Mouse (Mus musculus) myocyte (in vitro differentiated cells): Measurements from ENCODE around the gene Ctf1. TPM values are rescaled to one million over a fixed set of nuclear protein-coding genes. Genes with fewer than 3 reads are reported as not detected.

Experiments
- H3K27me3 ChIP-seq: one replicate; pipeline ENCODE4 v1.6.1; 2011; ENCODE audit not compliant: control insufficient read depth, insufficient read depth, insufficient read length
- H3K36me3 ChIP-seq: one replicate; pipeline ENCODE4 v1.6.1; 2011; ENCODE audit not compliant: control insufficient read depth, insufficient read depth
- H3K4me2 ChIP-seq: one replicate; pipeline ENCODE4 v1.6.1; 2011; ENCODE audit warnings: low read depth, control low read depth
- H3K4me3 ChIP-seq: one replicate; pipeline ENCODE4 v1.5.1; 2011; ENCODE audit warnings: mild to moderate bottlenecking, control low read depth, moderate library complexity
- H3K79me2 ChIP-seq: one replicate; pipeline ENCODE4 v1.6.1; 2011; ENCODE audit not compliant: control insufficient read depth, insufficient read depth
- H3ac ChIP-seq: one replicate; pipeline ENCODE4 v1.6.1; 2011; ENCODE audit not compliant: control insufficient read depth, insufficient read length
- CEBPB ChIP-seq: IDR thresholded peaks from 2 replicates; pipeline ENCODE4 v1.6.1; 2011; ENCODE audit warnings: mild to moderate bottlenecking, moderate library complexity; ENCODE audit not compliant: poor library complexity, insufficient read depth, severe bottlenecking
- E2F4 ChIP-seq: IDR thresholded peaks from one replicate; pipeline ENCODE4 v1.6.1; 2011; ENCODE audit warnings: mild to moderate bottlenecking, control low read depth, moderate library complexity; ENCODE audit not compliant: insufficient read depth
- MAX ChIP-seq: IDR thresholded peaks from one replicate; pipeline ENCODE4 v1.6.1; 2011; ENCODE audit warnings: low read depth, mild to moderate bottlenecking, control low read depth
- MYOD1 ChIP-seq, 3 experiments: IDR thresholded peaks; one replicate each; pipeline ENCODE4 v1.6.1; 2011; ENCODE audit warnings: control low read depth in 2 of 3, low read depth in 2 of 3, mild to moderate bottlenecking in 2 of 3, moderate library complexity in 1 of 3; ENCODE audit not compliant: insufficient read length in 2 of 3, control insufficient read depth in 1 of 3
- MYOG ChIP-seq, 3 experiments: IDR thresholded peaks; one replicate each; pipeline ENCODE4 v1.6.1; 2011; ENCODE audit warnings: control low read depth in 2 of 3, low read depth in 2 of 3, mild to moderate bottlenecking in 2 of 3; ENCODE audit not compliant: insufficient read length in 2 of 3, control insufficient read depth in 1 of 3, insufficient read depth in 1 of 3
- POLR2A ChIP-seq: IDR thresholded peaks from one replicate; pipeline ENCODE4 v1.6.1; 2011; ENCODE audit warnings: low read depth, mild to moderate bottlenecking, control low read depth, moderate library complexity; ENCODE audit not compliant: insufficient read length
- POLR2AphosphoS2 ChIP-seq: IDR thresholded peaks from one replicate; pipeline ENCODE4 v1.6.1; 2011; ENCODE audit warnings: low read depth, control low read depth; ENCODE audit not compliant: insufficient read length
- REST ChIP-seq: IDR thresholded peaks from one replicate; pipeline ENCODE4 v1.6.1; 2011; ENCODE audit warnings: mild to moderate bottlenecking, control low read depth, moderate library complexity; ENCODE audit not compliant: insufficient read depth, insufficient read length
- SRF ChIP-seq: IDR thresholded peaks from one replicate; pipeline ENCODE4 v1.6.1; 2011; ENCODE audit warnings: low read depth; ENCODE audit not compliant: control insufficient read depth, insufficient read length
- TCF12 ChIP-seq: IDR thresholded peaks from one replicate; pipeline ENCODE4 v1.6.1; 2011; ENCODE audit warnings: mild to moderate bottlenecking, control low read depth; ENCODE audit not compliant: poor library complexity, insufficient read depth, severe bottlenecking
- TCF3 ChIP-seq: IDR thresholded peaks from one replicate; pipeline ENCODE4 v1.6.1; 2011; ENCODE audit warnings: low read depth, control low read depth; ENCODE audit not compliant: insufficient read length
- USF1 ChIP-seq: IDR thresholded peaks from one replicate; pipeline ENCODE4 v1.6.1; 2011; ENCODE audit warnings: low read depth, mild to moderate bottlenecking, control low read depth, moderate library complexity
- polyA plus RNA-seq: library from polyadenylated mRNA; unstranded; fragments of >200 nt; fragmentation: generic; extraction: Trizol; gene quantifications from one replicate; pipeline ENCODE4 v1.2.1, GENCODE M21; 2012; ENCODE audit warnings: missing spikeins

Ctf1 gene
- polyA plus RNA-seq, 1 experiment, result 8.9 TPM

DNA sequence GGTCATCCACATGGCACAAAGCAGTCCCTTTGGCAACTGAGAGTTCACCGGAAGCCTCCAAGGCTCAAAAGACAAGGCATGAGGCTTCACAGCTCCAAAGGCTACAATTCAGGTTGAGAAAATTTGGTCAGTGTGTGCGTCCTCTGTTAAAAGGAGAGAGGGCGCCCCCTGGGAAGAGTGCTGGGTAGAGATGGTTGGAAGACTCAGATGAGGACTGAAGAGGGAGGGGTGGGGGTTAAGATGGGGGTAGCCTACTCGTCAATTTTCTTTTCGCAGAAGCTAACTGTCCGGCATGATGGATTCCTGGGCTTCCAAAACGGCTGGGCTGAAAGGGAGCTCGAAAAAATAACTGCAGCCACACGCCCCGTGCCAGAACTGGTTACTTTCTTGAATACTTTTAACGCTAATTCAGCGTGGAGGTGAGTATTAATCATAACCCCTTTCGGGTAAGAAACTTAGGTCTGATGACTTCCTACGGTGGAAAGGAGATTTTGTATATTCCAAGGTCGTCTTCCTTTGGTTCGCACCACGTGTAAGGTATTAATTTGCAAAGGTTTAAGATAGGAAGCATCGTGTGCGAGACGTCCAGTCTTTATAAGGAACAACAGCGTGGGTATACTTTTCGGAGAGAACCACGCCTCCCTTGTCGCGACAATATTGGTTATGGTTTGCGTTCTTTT lies 32.0 kb downstream of the Ctf1 start, which contains the start of gene Fbxl19:
Fbxl19 (plus strand) TSS at position 178 of the 680 bp plus-strand sequence.
- peaks cover 5% of the 10 kb centered on the region for H3K36me3 ChIP-seq
- no peaks in the 10 kb centered on the region for H3K27me3 ChIP-seq
- peak within 1 kb of the TSS; percentile 21 for H3ac ChIP-seq
- TF ChIP-seq POLR2AphosphoS2, result no peak
- no peak for TF ChIP-seq E2F4
- no peak for TF ChIP-seq MAX
- TF ChIP-seq MYOG (IDR thresholded peaks at IDR 0.05; ENCODE audit: control insufficient read depth in 1 of 3, insufficient read depth in 1 of 3, insufficient read length in 2 of 3, low read depth in 2 of 3), result no peak
- TF ChIP-seq CEBPB, result no peak
- no peak for TF ChIP-seq TCF3
- TF ChIP-seq REST, result no peak
- no peak for TF ChIP-seq USF1
- TF ChIP-seq MYOD1 (IDR thresholded peaks at IDR 0.05; ENCODE audit: control insufficient read depth in 1 of 3, insufficient read length in 2 of 3, low read depth in 2 of 3), result no peak
- no peak for TF ChIP-seq TCF12
- no peak for TF ChIP-seq POLR2A
- no peak for TF ChIP-seq SRF
- no peaks in the 10 kb centered on the region for H3K79me2 ChIP-seq
- H3K4me3 ChIP-seq, result peak within 1 kb of the TSS; percentile 47
- peak within 1 kb of the TSS; percentile 99 for H3K4me2 ChIP-seq

DNA sequence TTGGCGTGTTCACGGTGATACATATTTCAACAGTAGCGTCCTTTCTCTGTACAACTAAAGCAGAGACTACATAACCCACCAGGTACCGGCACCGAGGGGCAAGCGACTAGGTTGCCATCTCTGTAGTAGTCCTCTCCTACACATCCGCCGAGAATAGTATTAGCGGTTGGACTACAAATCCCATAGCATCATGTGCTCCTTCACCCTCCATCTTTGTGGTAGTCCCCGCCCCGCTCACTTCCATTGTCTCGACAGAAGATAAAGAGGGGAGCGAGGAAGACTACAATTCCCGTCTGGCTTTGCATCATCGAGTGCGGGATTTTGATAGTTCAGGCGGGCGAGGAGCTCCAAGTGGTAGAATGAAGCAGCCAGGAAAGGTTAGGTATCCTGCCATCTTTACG lies 32.7 kb downstream of the Ctf1 start:
- Histone ChIP-seq H3K79me2 (no peaks in the 10 kb centered on the region), H3K36me3 (peaks cover 5% of the 10 kb centered on the region), H3ac (peak overlapping the region; percentile 21), H3K4me3 (peak overlapping the region; percentile 47), H3K27me3 (no peaks in the 10 kb centered on the region), H3K4me2 (peak overlapping the region; percentile 99)
- TF ChIP-seq POLR2AphosphoS2, result no peak
- no peak for TF ChIP-seq E2F4
- peak; percentile 61 for TF ChIP-seq USF1
- no peak for TF ChIP-seq TCF3
- no peak for TF ChIP-seq REST
- TF ChIP-seq POLR2A, result peak; percentile 46

DNA sequence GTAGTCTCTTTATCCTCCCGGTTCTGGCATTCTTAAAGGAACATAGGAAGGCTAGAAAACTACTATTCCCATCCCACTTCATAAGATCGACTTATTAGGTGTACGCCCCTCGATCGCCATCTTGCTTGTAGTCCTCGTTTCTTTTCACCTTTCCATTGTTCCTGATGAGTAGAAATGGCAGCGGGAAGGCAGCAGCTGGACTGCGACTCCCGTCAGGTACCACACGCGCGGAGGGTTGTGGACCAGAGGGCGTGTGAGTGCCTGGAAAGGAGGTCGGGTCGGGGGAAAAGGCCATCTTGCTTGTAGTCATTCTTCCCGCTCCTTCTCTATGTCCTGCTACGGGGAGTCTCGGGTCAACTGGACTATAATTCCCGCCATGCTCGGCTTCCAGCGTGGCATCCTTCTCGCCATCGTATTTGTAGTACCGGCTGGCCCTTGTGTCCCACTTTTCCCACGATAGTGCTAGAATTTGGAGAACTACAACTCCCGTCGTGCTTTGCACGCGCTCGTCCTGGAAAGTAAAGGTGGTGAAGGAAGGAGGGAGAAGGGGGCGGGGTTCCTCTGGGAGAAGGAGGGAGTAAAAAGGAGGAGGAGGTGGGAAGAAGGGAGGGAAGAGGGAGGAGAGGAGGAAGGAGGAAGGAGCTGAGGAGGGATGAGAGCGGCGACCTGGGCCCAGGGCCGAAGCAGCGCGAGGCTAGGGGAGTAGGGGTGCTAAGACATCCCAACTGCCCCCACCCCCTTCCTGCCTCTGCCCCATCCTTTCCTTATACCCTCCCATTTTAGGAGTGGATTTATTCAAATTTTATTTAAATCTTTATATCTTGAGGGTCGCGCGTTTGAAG lies 33.3 kb downstream of the Ctf1 start:
- Histone ChIP-seq H3ac (peak overlapping the region; percentile 21), H3K36me3 (peaks cover 5% of the 10 kb centered on the region), H3K4me3 (peak overlapping the region; percentile 47), H3K79me2 (no peaks in the 10 kb centered on the region), H3K27me3 (no peaks in the 10 kb centered on the region), H3K4me2 (peak overlapping the region; percentile 99)
- TF ChIP-seq TCF3 (no peak), SRF (peak; percentile 23), E2F4 (no peak), TCF12 (no peak), MAX (no peak), CEBPB (no peak), POLR2AphosphoS2 (peak; percentile 85), MYOG (IDR thresholded peaks at IDR 0.05; ENCODE audit: control insufficient read depth in 1 of 3, insufficient read depth in 1 of 3, insufficient read length in 2 of 3, low read depth in 2 of 3) (peak in 1 of 3 experiments; percentile 45), POLR2A (peak; percentile 85), REST (no peak), USF1 (no peak), MYOD1 (IDR thresholded peaks at IDR 0.05; ENCODE audit: control insufficient read depth in 1 of 3, insufficient read length in 2 of 3, low read depth in 2 of 3) (peak in 2 of 3 experiments; percentile 8 to 41)

DNA sequence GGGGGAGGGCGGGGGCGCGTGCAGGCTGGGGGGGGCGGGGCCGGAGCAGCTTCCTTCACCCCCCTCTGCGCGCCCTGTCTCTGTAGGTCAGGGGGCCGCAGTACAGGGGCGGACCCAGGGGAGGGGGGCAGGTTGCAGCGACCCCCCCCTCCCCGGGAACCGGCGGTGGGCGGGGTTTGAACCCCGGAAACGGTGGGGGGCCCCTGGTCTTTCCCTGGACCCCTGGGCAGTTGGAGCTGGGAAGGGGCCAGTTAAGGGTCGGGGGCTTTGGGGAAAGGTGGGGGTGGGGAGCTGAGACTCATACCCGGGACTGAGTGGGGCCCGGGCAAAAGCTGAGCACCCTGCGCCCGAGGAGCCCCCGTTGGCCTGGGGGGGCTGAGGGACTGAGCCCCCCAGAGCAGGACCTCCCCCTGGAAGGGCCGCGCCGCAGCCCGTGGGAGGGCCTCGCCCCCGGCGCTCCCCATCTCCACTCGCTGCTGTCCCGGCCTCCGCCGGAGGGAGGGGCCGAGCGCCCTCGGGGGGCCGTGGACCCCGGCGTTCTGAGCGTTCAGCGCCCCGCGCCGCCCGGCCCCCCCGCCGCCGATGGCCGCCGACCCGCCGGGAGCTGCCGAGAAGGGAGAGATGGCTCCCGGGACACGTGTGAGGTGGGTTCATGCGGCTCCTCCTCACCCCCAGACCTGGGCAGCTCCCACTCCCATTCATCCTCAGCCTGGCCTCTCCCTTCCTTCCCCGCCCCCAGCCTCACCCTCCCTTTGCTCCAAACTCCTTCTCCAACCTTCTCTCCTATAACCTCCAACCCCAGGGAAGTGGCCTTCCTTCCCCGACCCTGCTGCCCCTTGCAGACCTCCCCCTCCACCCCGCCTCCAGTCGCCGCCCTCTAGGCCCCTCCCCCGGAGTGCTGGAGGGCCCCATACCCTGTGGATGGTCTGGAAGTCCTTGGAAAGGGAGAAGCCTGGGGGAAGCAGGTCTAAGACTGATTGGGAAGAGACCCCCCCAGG lies 34.3 kb downstream of the Ctf1 start:
- H3ac ChIP-seq, result peak overlapping the region; percentile 21
- H3K36me3 ChIP-seq, result peaks cover 5% of the 10 kb centered on the region
- no peaks in the 10 kb centered on the region for H3K27me3 ChIP-seq
- TF ChIP-seq MYOG (IDR thresholded peaks at IDR 0.05; ENCODE audit: control insufficient read depth in 1 of 3, insufficient read depth in 1 of 3, insufficient read length in 2 of 3, low read depth in 2 of 3) (no peak), MYOD1 (IDR thresholded peaks at IDR 0.05; ENCODE audit: control insufficient read depth in 1 of 3, insufficient read length in 2 of 3, low read depth in 2 of 3) (no peak), POLR2A (no peak), MAX (no peak), CEBPB (no peak), SRF (no peak), USF1 (no peak)
- H3K79me2 ChIP-seq, result no peaks in the 10 kb centered on the region
- peak overlapping the region; percentile 61 for H3K4me2 ChIP-seq
- H3K4me3 ChIP-seq, result peak overlapping the region; percentile 47
